Mouse (Mus musculus) heart, adult 2 months (tissue): ENCODE results near the gene Endou. TPM values are rescaled to one million over a fixed set of nuclear protein-coding genes. Genes with fewer than 3 reads are reported as not detected.
A peak's percentile ranks its signal among the peaks of the same experiment; 100 is the strongest.

Source experiments
- DNase-seq, 2 experiments: peaks; one replicate each; pipeline ENCODE4 v3.0.0; 2021
- H3K27ac ChIP-seq: fragments of 200-600 bp; 2 replicates; pipeline ENCODE4 v1.8.1; 2022
- H3K27me3 ChIP-seq: fragments of 200-500 bp; 2 replicates; pipeline ENCODE4 v1.6.1; 2012; ENCODE audit warnings: mild to moderate bottlenecking, low read length, inconsistent platforms, mixed read lengths; ENCODE audit not compliant: control insufficient read depth, insufficient read depth
- H3K36me3 ChIP-seq: fragments of 200-500 bp; 2 replicates; pipeline ENCODE4 v1.6.1; 2012; ENCODE audit warnings: low read length, inconsistent platforms; ENCODE audit not compliant: control insufficient read depth, insufficient read depth
- H3K4me1 ChIP-seq: fragments of 200-500 bp; 2 replicates; pipeline ENCODE4 v1.6.1; 2011; ENCODE audit warnings: low read length; ENCODE audit not compliant: control insufficient read depth, insufficient read depth
- H3K4me3 ChIP-seq: fragments of 200-600 bp; 2 replicates; pipeline ENCODE4 v1.8.1; 2022
- H3K79me2 ChIP-seq: fragments of 200-500 bp; replicated peaks from 2 replicates; pipeline ENCODE4 v1.6.1; 2012; ENCODE audit warnings: mild to moderate bottlenecking, inconsistent platforms, low read length, moderate library complexity, mixed read lengths; ENCODE audit not compliant: control insufficient read depth, insufficient read depth
- H3K9ac ChIP-seq: fragments of 200-500 bp; 2 replicates; pipeline ENCODE4 v1.6.1; 2012; ENCODE audit warnings: low read depth, mild to moderate bottlenecking, control low read depth, inconsistent platforms, low read length, mixed read lengths
- CTCF ChIP-seq: fragments of 200-600 bp; IDR thresholded peaks from 2 replicates; pipeline ENCODE4 v1.8.1; 2022; ENCODE audit warnings: antibody characterized with exemption, mild to moderate bottlenecking, moderate library complexity
- EP300 ChIP-seq: fragments of 200-500 bp; IDR thresholded peaks from 2 replicates; pipeline ENCODE4 v1.6.1; 2011; ENCODE audit warnings: low read depth, low read length, control low read depth; ENCODE audit not compliant: insufficient read depth
- POLR2A ChIP-seq: fragments of 200-500 bp; IDR thresholded peaks from 2 replicates; pipeline ENCODE4 v1.6.1; 2011; ENCODE audit warnings: mild to moderate bottlenecking, low read depth, low read length, control low read depth; ENCODE audit not compliant: insufficient read depth
- WGBS: fragments of 180-500 bp; shearing (Covaris S2); methylation state at CpG from one replicate; pipeline ENCODE4 v1.1.7; 2018; 5-methylcytosine and 5-hydroxymethylcytosine counted together
- intact Hi-C: fragments of 180-260 bp; cut with DNase I; formaldehyde crosslinking; loops from one replicate; pipeline ENCODE4 v1.15.1; 2025
- polyA plus RNA-seq: library from polyadenylated mRNA; depleted of rRNA; stranded (reverse); fragments of >200 nt; gene quantifications from 2 replicates; pipeline ENCODE4 v1.2.3, GENCODE M21; 2012
- total RNA-seq, 2 experiments: library from RNA; stranded (reverse); gene quantifications; 2 replicates each; pipeline ENCODE4 v1.2.3; 2021

The Endou gene
- total and polyA plus RNA-seq, 3 experiments = 1.1 to 2.4 (median 1.2) TPM

DNA sequence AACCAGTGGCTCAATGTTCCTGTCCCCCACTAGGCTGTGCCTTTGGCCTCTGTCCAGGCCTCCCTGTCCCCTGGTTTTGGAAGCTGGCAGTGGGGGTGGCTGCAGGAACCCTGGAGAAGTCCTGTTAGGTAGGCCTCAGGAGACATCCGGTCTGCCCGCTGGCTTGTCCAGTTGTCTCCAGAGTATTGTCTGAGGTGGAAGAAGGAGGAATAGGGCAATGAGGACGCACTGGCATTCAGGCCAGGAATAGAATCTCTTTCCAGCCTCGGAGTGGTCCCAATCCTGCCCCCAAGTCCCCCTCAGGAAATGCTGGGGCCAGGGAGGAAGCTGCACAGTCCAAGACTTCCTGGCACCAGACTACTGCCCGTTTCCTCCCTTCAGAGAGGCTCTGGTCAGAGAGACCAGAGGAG is 42.8 kb upstream of the Endou start:
- no peaks in the 10 kb centered on the region for H3K79me2 ChIP-seq
- H3K9ac ChIP-seq = peak overlapping the region; percentile 3; the same call in 1 of the 2 replicates
- H3K27ac ChIP-seq = peak overlapping the region; percentile 81
- WGBS = 42% methylated on average over 5 of the region's 5 CpGs
- H3K27me3 ChIP-seq = no peaks in the 10 kb centered on the region
- H3K4me3 ChIP-seq = no peak overlapping the region
- peaks cover 23% of the 10 kb centered on the region for H3K4me1 ChIP-seq
- no peak for TF ChIP-seq CTCF
- TF ChIP-seq POLR2A = 0 out of 2 replicates have a peak, but pooled peaks have one; percentile 22
- DNase-seq = peak in 1 of 2 experiments; percentile 50
- intact Hi-C loops = no loop called here
- H3K36me3 ChIP-seq = no peaks in the 10 kb centered on the region

- H3K27me3 ChIP-seq = no peaks in the 10 kb centered on the region
- no peak overlapping the region for H3K4me3 ChIP-seq
- H3K79me2 ChIP-seq = no peaks in the 10 kb centered on the region
- H3K27ac ChIP-seq = peak overlapping the region; percentile 75
- 12% methylated on average over 5 of the region's 5 CpGs for WGBS
- peak; percentile 60 to 79 for DNase-seq
- peaks cover 20% of the 10 kb centered on the region for H3K4me1 ChIP-seq
- TF ChIP-seq POLR2A = no peak
- TF ChIP-seq EP300 = 0 out of 2 replicates have a peak, but pooled peaks have one; percentile 48
- no peaks in the 10 kb centered on the region for H3K36me3 ChIP-seq
- 0 out of 2 replicates have a peak overlapping the region, but pooled peaks have one; percentile 11 for H3K9ac ChIP-seq
- intact Hi-C loops = no loop called here
These were observed 42.0 kb upstream of the Endou start for GRCm38 (mm10) chr15:97773108-97773507.

- 0 out of 2 replicates have a peak, but pooled peaks cover 2% of the 10 kb centered on the region for H3K79me2 ChIP-seq
- intact Hi-C loops = no loop called here
- H3K27ac ChIP-seq = no peak overlapping the region
- no peak for DNase-seq
- H3K9ac ChIP-seq = no peak overlapping the region
- peaks cover 18% of the 10 kb centered on the region for H3K4me1 ChIP-seq
- H3K36me3 ChIP-seq = no peaks in the 10 kb centered on the region
- no peaks in the 10 kb centered on the region for H3K27me3 ChIP-seq
- 83% methylated on average over 8 of the region's 8 CpGs for WGBS
- TF ChIP-seq EP300 (no peak), POLR2A (no peak), CTCF (no peak)
- no peak overlapping the region for H3K4me3 ChIP-seq
These were observed 39.1 kb upstream of the Endou start for GRCm38 (mm10) chr15:97770280-97770679.

DNA sequence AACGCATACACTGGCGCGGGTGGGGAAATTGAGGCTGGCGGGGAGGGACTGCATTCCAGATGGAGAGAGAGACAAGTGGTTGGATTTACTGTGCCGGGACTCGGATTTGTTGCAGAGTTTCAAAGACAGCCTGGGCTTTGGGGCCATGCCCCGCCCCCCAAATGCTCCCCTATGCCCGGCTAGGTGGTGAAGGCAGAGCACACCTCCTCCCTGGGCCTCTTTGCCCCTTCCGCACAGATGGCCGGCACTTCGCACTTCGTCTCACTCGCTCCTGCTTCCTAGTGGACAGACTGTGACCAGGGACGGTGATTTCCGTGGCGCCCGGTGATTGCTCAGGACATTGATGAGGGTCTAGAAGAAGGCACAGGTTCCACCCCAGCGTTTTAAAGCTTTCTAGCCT is 37.1 kb upstream of the Endou start:
- intact Hi-C loops = no loop called here
- no peaks in the 10 kb centered on the region for H3K36me3 ChIP-seq
- no peak for DNase-seq
- peaks cover 14% of the 10 kb centered on the region for H3K4me1 ChIP-seq
- no peaks in the 10 kb centered on the region for H3K27me3 ChIP-seq
- TF ChIP-seq CTCF (no peak), POLR2A (no peak), EP300 (no peak)
- whole genome bisulfite sequencing = 4% methylated on average over 18 of the region's 18 CpGs
- H3K79me2 ChIP-seq = 0 out of 2 replicates have a peak, but pooled peaks cover 2% of the 10 kb centered on the region
- H3K27ac ChIP-seq = peak overlapping the region; percentile 97
- H3K9ac ChIP-seq = peak overlapping the region; percentile 71
- H3K4me3 ChIP-seq = peak overlapping the region; percentile 72

GRCm38 (mm10) chr15:97767280-97768186 is 36.4 kb upstream of the Endou start, which contains the start of gene Rapgef3:
Rapgef3 (minus strand) TSS chr15:97767972.
- Histone ChIP-seq H3K4me1 (peaks cover 10% of the 10 kb centered on the region), H3K9ac (peak within 1 kb of the TSS; percentile 87), H3K36me3 (no peaks in the 10 kb centered on the region), H3K79me2 (0 out of 2 replicates have a peak, but pooled peaks cover 2% of the 10 kb centered on the region), H3K27me3 (no peaks in the 10 kb centered on the region), H3K27ac (peak within 1 kb of the TSS; percentile 97), H3K4me3 (peak within 1 kb of the TSS; percentile 72)
- under 1% methylated on average over 42 of the region's 44 CpGs for WGBS
- intact Hi-C loops = no loop called here
- DNase-seq = peak; percentile 90 to 92
- peak; percentile 79 for TF ChIP-seq CTCF
- peak; percentile 51; the same call in 1 of the 2 replicates for TF ChIP-seq EP300
- peak; percentile 54 for TF ChIP-seq POLR2A
